Mouse (Mus musculus): ENCODE measurements around the gene Ifna11.
A peak's percentile ranks its signal among the peaks of the same experiment; 100 is the strongest.
"Not testable (repeated sequence)": the region's sequence is repeated elsewhere in the genome, so short reads cannot be mapped to it uniquely, and the experiment has no call there.

- not testable (repeated sequence) for TF ChIP-seq POLR2A (IDR thresholded peaks at IDR 0.05; ENCODE audit: low read depth, low read length)
- 0 out of 2 replicates have a peak, but pooled peaks have one; percentile 27 for TF ChIP-seq CTCF (conservative IDR thresholded peaks at IDR 0.05; ENCODE audit: insufficient read depth, insufficient read length, low read depth, low read length)
Measured at GRCm38 (mm10) chr4:88788402-88788801, 31.4 kb upstream of the Ifna11 start, which contains the start of gene Gm13277.

Measured in kidney, adult 2 months (tissue).